Mouse (Mus musculus): ENCODE measurements around the gene Selenon. TPM values are rescaled to one million over a fixed set of nuclear protein-coding genes. Genes with fewer than 3 reads are reported as not detected.

Selenon gene
- polyA plus RNA-seq, 1 experiment: 1.4 TPM

DNA sequence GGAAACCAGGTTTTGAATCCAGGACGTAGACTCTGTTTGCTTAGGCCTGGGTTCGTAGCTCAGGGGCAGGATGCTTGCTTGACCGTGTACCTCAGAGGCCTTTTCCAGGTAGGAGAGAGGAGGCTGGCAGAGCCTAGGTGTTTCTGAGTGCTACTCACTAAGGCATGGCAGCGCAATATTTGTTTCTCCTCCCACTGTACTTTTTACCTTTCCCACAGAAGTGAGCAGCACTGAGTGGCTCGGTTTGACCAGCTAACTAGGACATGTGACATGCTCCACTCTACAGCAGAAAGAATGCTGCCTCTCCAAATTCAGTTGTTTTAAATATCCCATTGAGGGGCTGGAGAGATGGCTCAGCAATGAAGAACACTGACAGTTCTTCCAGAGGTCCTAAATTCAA is 63.8 kb downstream of the Selenon start:
- TF ChIP-seq POLR2A (IDR thresholded peaks at IDR 0.05; ENCODE audit: control insufficient read depth, low read depth, low read length) (no peak), CTCF (IDR thresholded peaks at IDR 0.05; ENCODE audit: control insufficient read depth, insufficient read depth, insufficient replicate concordance, low read depth, low read length) (no peak)
- no peak overlapping the region for H3K4me3 ChIP-seq (ENCODE audit: control insufficient read depth, low read depth, low read length)
- H3K27me3 ChIP-seq (ENCODE audit: control insufficient read depth, insufficient read depth, low read length): no peaks in the 10 kb centered on the region
- H3K4me1 ChIP-seq (ENCODE audit: control insufficient read depth, insufficient read depth, low read length): no peaks in the 10 kb centered on the region; the same call in 1 of the 2 replicates
- H3K36me3 ChIP-seq (ENCODE audit: control insufficient read depth, insufficient read depth, low read length): no peaks in the 10 kb centered on the region
- no peak overlapping the region for H3K27ac ChIP-seq (ENCODE audit: control insufficient read depth, insufficient read depth, low read depth, low read length)

Other genes with a start within 250 kb of the Selenon start
- 1.6 and 1.8 TPM in 2 replicates for gene Trim63, start 237.0 kb downstream of the Selenon start, polyA plus RNA-seq (2012; rRNA removed)
- 19.1 and 21.3 TPM in 2 replicates for gene Slc30a2, start 209.0 kb downstream of the Selenon start, polyA plus RNA-seq (2012; rRNA removed)
- 0.25 and 0.26 TPM in 2 replicates for gene Extl1, start 168.3 kb downstream of the Selenon start, polyA plus RNA-seq (2012; rRNA removed)
- 36.0 and 37.2 TPM in 2 replicates for gene Pafah2, start 155.8 kb downstream of the Selenon start, polyA plus RNA-seq (2012; rRNA removed)
- gene Stmn1, start 83.8 kb downstream of the Selenon start, polyA plus RNA-seq (2012; rRNA removed): 109 and 126 TPM in 2 replicates
- 65.0 and 67.1 TPM in 2 replicates for gene Paqr7, start 55.5 kb downstream of the Selenon start, polyA plus RNA-seq (2012; rRNA removed)
- 3.7 and 3.8 TPM in 2 replicates for gene Aunip, start 41.2 kb downstream of the Selenon start, polyA plus RNA-seq (2012; rRNA removed)
- gene Mtfr1l, start 16.8 kb downstream of the Selenon start, polyA plus RNA-seq (2012; rRNA removed): 286 and 306 TPM in 2 replicates
- gene Man1c1, start 152.1 kb upstream of the Selenon start, polyA plus RNA-seq (2012; rRNA removed): 0.87 and 0.95 TPM in 2 replicates
- 1.7 and 1.9 TPM in 2 replicates for gene Ldlrap1, start 215.9 kb upstream of the Selenon start, polyA plus RNA-seq (2012; rRNA removed)

Measured in testis, adult 2 months (tissue).